Mouse (Mus musculus): ENCODE results near the gene Enpp7.

Gene Enpp7

GRCm38 (mm10) chr11:119035686-119036165, 47.7 kb downstream of the Enpp7 start:
- DNase-seq (ENCODE audit: low read depth, low spot score), result peak; percentile 77

GRCm38 (mm10) chr11:119036447-119036846, 48.5 kb downstream of the Enpp7 start:
- no peak for DNase-seq (ENCODE audit: low read depth, low spot score)

GRCm38 (mm10) chr11:119036934-119037779, 49.2 kb downstream of the Enpp7 start:
- peak; percentile 90 for DNase-seq (ENCODE audit: low read depth, low spot score)

- DNase-seq (ENCODE audit: low read depth, low spot score), result no peak
Observed at GRCm38 (mm10) chr11:119037780-119038401, 49.9 kb downstream of the Enpp7 start.

- no peak for DNase-seq (ENCODE audit: low read depth, low spot score)
Observed at GRCm38 (mm10) chr11:119038744-119039484, 50.9 kb downstream of the Enpp7 start.

- no peak for DNase-seq (ENCODE audit: low read depth, low spot score)
Observed at GRCm38 (mm10) chr11:119039732-119040512, 51.9 kb downstream of the Enpp7 start.

- peak; percentile 100 for DNase-seq (ENCODE audit: low read depth, low spot score)
Observed at GRCm38 (mm10) chr11:119040600-119041324, 52.8 kb downstream of the Enpp7 start, which contains the start of gene Cbx8. Gene Cbx8, minus strand, starts transcription at chr11:119040969.

- DNase-seq (ENCODE audit: low read depth, low spot score), result peak; percentile 76
Observed at GRCm38 (mm10) chr11:119041325-119041716, 53.3 kb downstream of the Enpp7 start.

- DNase-seq (ENCODE audit: low read depth, low spot score), result no peak
Observed at GRCm38 (mm10) chr11:119041750-119042465, 53.9 kb downstream of the Enpp7 start.
